Mouse (Mus musculus) G1E (cell line): ENCODE measurements at regions not wholly inside any gene's neighbourhood (a gene's known extent, or its start where the extent isn't known, plus 50 kb on each side); places are given as distances from the start of the nearest gene placed in this dataset.
"Not testable (repeated sequence)": the region's sequence is repeated elsewhere in the genome, so short reads cannot be mapped to it uniquely, and the experiment has no call there.

Source experiments
- ATAC-seq: 2 replicates; pipeline ENCODE4 v1.8.0; 2016; ENCODE audit warnings: mild to moderate bottlenecking; ENCODE audit not compliant: insufficient number of reproducible peaks, poor library complexity, low FRiP score, severe bottlenecking; ENCODE audit errors: extremely low read depth
- DNase-seq: peaks from one replicate; pipeline ENCODE4 v3.0.0; 2012; ENCODE audit warnings: low spot score
- H3K27me3 ChIP-seq: 2 replicates; pipeline ENCODE4 v1.6.1; 2012; ENCODE audit warnings: mild to moderate bottlenecking, low read length, inconsistent platforms; ENCODE audit not compliant: insufficient read depth
- H3K36me3 ChIP-seq: replicated peaks from 2 replicates; pipeline ENCODE3; 2012; ENCODE audit warnings: mild to moderate bottlenecking, inconsistent platforms
- H3K4me1 ChIP-seq: 2 replicates; pipeline ENCODE4 v1.6.1; 2012; ENCODE audit warnings: low read depth, low read length, inconsistent platforms, mixed read lengths; ENCODE audit not compliant: insufficient read depth
- H3K4me3 ChIP-seq: 2 replicates; pipeline ENCODE4 v1.5.1; 2012; ENCODE audit warnings: low read depth, mild to moderate bottlenecking, inconsistent platforms, low read length, moderate library complexity, mixed read lengths
- H3K9me3 ChIP-seq: replicated peaks from 2 replicates; pipeline ENCODE4 v1.6.1; 2012; ENCODE audit warnings: inconsistent platforms

GRCm38 (mm10) chr17:13432256-13432655 lies 77.9 kb downstream of the Tcp10c start:
- not testable (repeated sequence) for H3K36me3 ChIP-seq, H3K9me3 ChIP-seq, H3K4me1 ChIP-seq, DNase-seq, ATAC-seq, H3K4me3 ChIP-seq, H3K27me3 ChIP-seq

GRCm38 (mm10) chr17:13434146-13434545 lies 79.8 kb downstream of the Tcp10c start:
- not testable (repeated sequence) for H3K4me3 ChIP-seq, H3K27me3 ChIP-seq, DNase-seq, H3K36me3 ChIP-seq, ATAC-seq, H3K9me3 ChIP-seq, H3K4me1 ChIP-seq

GRCm38 (mm10) chr17:13438790-13439189 lies 84.4 kb downstream of the Tcp10c start:
- not testable (repeated sequence) for H3K27me3 ChIP-seq, H3K4me1 ChIP-seq, H3K36me3 ChIP-seq, DNase-seq, H3K9me3 ChIP-seq, ATAC-seq, H3K4me3 ChIP-seq

GRCm38 (mm10) chr17:13440708-13441530 lies 86.5 kb downstream of the Tcp10c start:
- not testable (repeated sequence) for H3K9me3 ChIP-seq, H3K4me1 ChIP-seq, H3K36me3 ChIP-seq, DNase-seq, ATAC-seq, H3K27me3 ChIP-seq, H3K4me3 ChIP-seq

GRCm38 (mm10) chr17:13442229-13442628 lies 87.9 kb downstream of the Tcp10c start:
- H3K4me3 ChIP-seq: not testable (repeated sequence)

GRCm38 (mm10) chr17:13456869-13457600 lies 102.7 kb downstream of the Tcp10c start:
- not testable (repeated sequence) for DNase-seq, H3K27me3 ChIP-seq, H3K36me3 ChIP-seq, ATAC-seq, H3K9me3 ChIP-seq, H3K4me3 ChIP-seq, H3K4me1 ChIP-seq

More at GRCm38 (mm10) chr17:13442229-13442628, 87.9 kb downstream of the Tcp10c start:
- H3K27me3 ChIP-seq, H3K9me3 ChIP-seq, DNase-seq, ATAC-seq, H3K4me1 ChIP-seq, H3K36me3 ChIP-seq: not testable (repeated sequence)

- DNase-seq, H3K36me3 ChIP-seq, H3K4me1 ChIP-seq, H3K4me3 ChIP-seq, H3K27me3 ChIP-seq, H3K9me3 ChIP-seq, ATAC-seq: not testable (repeated sequence)
Measured at GRCm38 (mm10) chr17:13457942-13458341, 103.6 kb downstream of the Tcp10c start.

- H3K4me3 ChIP-seq, DNase-seq, ATAC-seq, H3K27me3 ChIP-seq, H3K36me3 ChIP-seq, H3K4me1 ChIP-seq, H3K9me3 ChIP-seq: not testable (repeated sequence)
Measured at GRCm38 (mm10) chr17:13458814-13459213, 104.4 kb downstream of the Tcp10c start.

- ATAC-seq, H3K4me3 ChIP-seq, DNase-seq, H3K27me3 ChIP-seq, H3K9me3 ChIP-seq, H3K36me3 ChIP-seq, H3K4me1 ChIP-seq: not testable (repeated sequence)
Measured at GRCm38 (mm10) chr17:13462663-13463062, 108.3 kb downstream of the Tcp10c start.

GRCm38 (mm10) chr17:13465822-13466221 lies 111.5 kb downstream of the Tcp10c start:
- ATAC-seq, H3K9me3 ChIP-seq, H3K36me3 ChIP-seq, H3K4me1 ChIP-seq, H3K4me3 ChIP-seq, DNase-seq, H3K27me3 ChIP-seq: not testable (repeated sequence)

GRCm38 (mm10) chr17:13469867-13470380 lies 115.6 kb downstream of the Tcp10c start:
- not testable (repeated sequence) for H3K4me1 ChIP-seq, H3K36me3 ChIP-seq, H3K4me3 ChIP-seq, H3K27me3 ChIP-seq, ATAC-seq, DNase-seq
- H3K9me3 ChIP-seq: peaks cover 25% of the 10 kb centered on the region
